Comparison of ENCODE assay signal across 8 mouse cellular contexts in the genomic region with DNA sequence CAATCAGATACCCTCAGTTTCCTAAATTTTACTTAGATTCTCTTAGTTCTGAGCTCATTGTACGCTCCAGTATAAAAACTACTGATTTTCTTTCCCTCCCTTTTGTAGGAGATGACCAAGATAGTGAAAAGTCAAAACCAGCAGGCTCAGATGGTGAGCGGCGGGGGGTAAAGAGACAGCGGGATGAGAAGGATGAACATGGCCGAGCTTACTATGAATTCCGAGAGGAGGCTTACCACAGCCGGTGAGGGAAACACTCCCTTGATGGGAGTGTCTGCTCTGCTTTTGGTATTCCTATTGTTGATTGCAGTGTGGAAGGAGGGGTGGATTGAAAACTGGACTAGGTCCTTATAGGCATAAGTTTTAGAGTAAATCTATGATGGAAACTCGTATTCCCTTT. TPM values are rescaled to one million over a fixed set of nuclear protein-coding genes. Genes with fewer than 3 reads are reported as not detected.
DNase-seq lines count a peak whose midpoint lies in the region; ATAC-seq and TF ChIP-seq lines count a peak whose summit lies in the region.

No protein-coding gene starts in this region.

- 0 out of 2 replicates have a peak overlapping the region, but pooled peaks have one; percentile 39 for H3K9ac ChIP-seq in heart, embryonic 11.5 days (ENCODE audit: low read depth, low read length)
- H3K9ac ChIP-seq in MEL (ENCODE audit: control insufficient read depth, low read depth, low read length, poor library complexity, severe bottlenecking): peak overlapping the region; percentile 19; the same call in 1 of the 2 replicates
- H3K9ac ChIP-seq in forebrain, embryonic 14.5 days (ENCODE audit: low read length): peak overlapping the region; percentile 95
- peak overlapping the region; percentile 94; the same call in 1 of the 2 replicates for H3K9ac ChIP-seq in liver, postnatal 0 days (replicated peaks)

- peak overlapping the region; percentile 20 for H3K4me3 ChIP-seq in heart, embryonic 11.5 days (ENCODE audit: low read depth, low read length)
- no peak overlapping the region for H3K4me3 ChIP-seq in MEL (ENCODE audit: control insufficient read depth in 1 of 2, insufficient read depth in 1 of 2, low read depth in 2 of 2, low read length in 2 of 2)
- peak overlapping the region; percentile 99 for H3K4me3 ChIP-seq in forebrain, embryonic 14.5 days (ENCODE audit: low read depth, low read length)
- H3K4me3 ChIP-seq in liver, postnatal 0 days (ENCODE audit: low read depth, low read length): peak overlapping the region; percentile 98
- H3K4me3 ChIP-seq in lung, adult 2 months (replicated peaks; ENCODE audit: extremely low read depth, low read depth, low read length): no peak overlapping the region

- WGBS in heart, embryonic 11.5 days (ENCODE audit: insufficient replicate concordance): 77% methylated on average over 8 of the region's 8 CpGs
- 73% methylated on average over 8 of the region's 8 CpGs for WGBS in forebrain, embryonic 14.5 days
- WGBS in liver, postnatal 0 days (ENCODE audit: insufficient replicate concordance): 80% methylated on average over 8 of the region's 8 CpGs
- 52% methylated on average over 8 of the region's 8 CpGs for WGBS in lung, adult 2 months

- peaks cover 49% of the 10 kb centered on the region for H3K79me2 ChIP-seq in MEL (ENCODE audit: control insufficient read depth, insufficient read depth, low read length, poor library complexity)

- H3K27ac ChIP-seq in heart, embryonic 11.5 days (ENCODE audit: low read depth, low read length): no peak overlapping the region
- H3K27ac ChIP-seq in MEL (ENCODE audit: control insufficient read depth, low read depth, low read length): no peak overlapping the region
- no peak overlapping the region for H3K27ac ChIP-seq in forebrain, embryonic 14.5 days (ENCODE audit: low read depth, low read length)
- no peak overlapping the region for H3K27ac ChIP-seq in liver, postnatal 0 days (ENCODE audit: low read depth)

- no peak for TF ChIP-seq POLR2A in MEL (IDR thresholded peaks at IDR 0.05; ENCODE audit: control insufficient read depth in 1 of 2, insufficient read depth in 1 of 2, low read depth in 1 of 2, low read length in 2 of 2, poor library complexity in 1 of 2)
- no peak for TF ChIP-seq POLR2A in lung, adult 2 months (IDR thresholded peaks at IDR 0.05; ENCODE audit: borderline replicate concordance, extremely low read depth, low read depth, low read length)

- H3K27me3 ChIP-seq in heart, embryonic 11.5 days (ENCODE audit: control insufficient read depth, insufficient read depth, low read length): no peaks in the 10 kb centered on the region
- H3K27me3 ChIP-seq in MEL (ENCODE audit: control insufficient read depth in 1 of 2, insufficient read depth in 2 of 2, low read length in 2 of 2): no peaks in the 10 kb centered on the region
- no peaks in the 10 kb centered on the region for H3K27me3 ChIP-seq in forebrain, embryonic 14.5 days (replicated peaks; ENCODE audit: control insufficient read depth, insufficient read depth, low read length)
- no peaks in the 10 kb centered on the region for H3K27me3 ChIP-seq in liver, postnatal 0 days (ENCODE audit: insufficient read depth, low read length)

- no peak for ATAC-seq in heart, embryonic 11.5 days (replicated peaks; ENCODE audit: insufficient number of reproducible peaks, low FRiP score, low TSS enrichment)
- ATAC-seq in forebrain, embryonic 14.5 days: no peak
- no peak for ATAC-seq in liver, postnatal 0 days

- H3K36me3 ChIP-seq in heart, embryonic 11.5 days (ENCODE audit: control insufficient read depth, insufficient read depth, low read length): peaks cover 31% of the 10 kb centered on the region
- H3K36me3 ChIP-seq in MEL (ENCODE audit: control insufficient read depth in 1 of 2, insufficient read depth in 2 of 2, low read length in 2 of 2): peaks cover 20 to 41% of the 10 kb centered on the region in 2 experiments
- H3K36me3 ChIP-seq in forebrain, embryonic 14.5 days (ENCODE audit: control insufficient read depth, insufficient read depth, low read length): peaks cover 48% of the 10 kb centered on the region
- peaks cover 49% of the 10 kb centered on the region for H3K36me3 ChIP-seq in liver, postnatal 0 days (replicated peaks; ENCODE audit: insufficient read depth, low read length)

- peak overlapping the region; percentile 97 for H3K4me2 ChIP-seq in heart, embryonic 11.5 days
- H3K4me2 ChIP-seq in forebrain, embryonic 14.5 days (ENCODE audit: low read length): peak overlapping the region; percentile 88
- H3K4me2 ChIP-seq in liver, postnatal 0 days (ENCODE audit: low read depth, low read length): peak overlapping the region; percentile 87

- TF ChIP-seq RAD21 in MEL (IDR thresholded peaks at IDR 0.05; ENCODE audit: low read depth, low read length): no peak

- no peak for DNase-seq in heart, adult 11 months
- DNase-seq in MEL (ENCODE audit: low read depth, low spot score) (no peak), MN1 (ENCODE audit: low spot score) (no peak)
- no peak for DNase-seq in forebrain, embryonic 14.5 days (ENCODE audit: low spot score)
- no peak for DNase-seq in liver, postnatal 0 days
- no peak for DNase-seq in spleen, adult 12 weeks (ENCODE audit: low spot score)
- DNase-seq in lung, adult 2 months: no peak

- peaks cover 16% of the 10 kb centered on the region for H3K4me1 ChIP-seq in heart, embryonic 11.5 days (ENCODE audit: control insufficient read depth, insufficient read depth, low read length)
- H3K4me1 ChIP-seq in MEL (ENCODE audit: control insufficient read depth in 1 of 2, insufficient read depth in 2 of 2, low read length in 2 of 2): peaks cover 2 to 5% of the 10 kb centered on the region in 2 experiments; a peak in 1 of 4 replicates
- H3K4me1 ChIP-seq in forebrain, embryonic 14.5 days (ENCODE audit: control insufficient read depth, insufficient read depth, low read length): peaks cover 26% of the 10 kb centered on the region
- H3K4me1 ChIP-seq in liver, postnatal 0 days (ENCODE audit: insufficient read depth): peaks cover 21% of the 10 kb centered on the region
- H3K4me1 ChIP-seq in lung, adult 2 months (ENCODE audit: control insufficient read depth, insufficient read depth, low read length): peaks cover 9% of the 10 kb centered on the region

- TF ChIP-seq CTCF in MEL (IDR thresholded peaks at IDR 0.05 in 2 of 3, conservative IDR thresholded peaks at IDR 0.05 in 1 of 3; ENCODE audit: control insufficient read depth in 1 of 3, insufficient read depth in 1 of 3, low read depth in 2 of 3, low read length in 3 of 3, poor library complexity in 1 of 3, severe bottlenecking in 1 of 3): no peak
- TF ChIP-seq CTCF in liver, postnatal 0 days (IDR thresholded peaks at IDR 0.05; ENCODE audit: low read depth): no peak
- no peak for TF ChIP-seq CTCF in lung, adult 2 months (IDR thresholded peaks at IDR 0.05; ENCODE audit: insufficient read depth, low read length)

- H3K9me3 ChIP-seq in heart, embryonic 11.5 days (replicated peaks; ENCODE audit: control insufficient read depth, low read length): no peaks in the 10 kb centered on the region
- H3K9me3 ChIP-seq in MEL (replicated peaks; ENCODE audit: insufficient read depth, low read length): no peaks in the 10 kb centered on the region
- no peaks in the 10 kb centered on the region for H3K9me3 ChIP-seq in forebrain, embryonic 14.5 days (replicated peaks; ENCODE audit: control insufficient read depth, low read length)
- no peaks in the 10 kb centered on the region for H3K9me3 ChIP-seq in liver, postnatal 0 days (ENCODE audit: low read length)

- no peak for TF ChIP-seq EP300 in MEL (IDR thresholded peaks at IDR 0.05; ENCODE audit: low read depth in 1 of 2, low read length in 2 of 2)
- TF ChIP-seq EP300 in liver, postnatal 0 days (IDR thresholded peaks at IDR 0.05; ENCODE audit: low read depth): no peak

RNA-seq across cellular contexts. Expression of a gene that starts 2.9 kb away (rescaled TPM):
- polyA plus RNA-seq in heart, embryonic 11.5 days (2014; fragmentation: Nextera tagmentation; extraction: Ambion mirVana): 4.6 and 6.1 TPM in 2 replicates
- 39.4 and 44.6 TPM in 2 replicates for total RNA-seq in MEL (2012; rRNA removed)
- polyA plus RNA-seq in MEL (2012; ENCODE audit: insufficient read depth in 1 of 2, insufficient read length in 2 of 2, low read depth in 1 of 2, low replicate concordance in 2 of 2, missing spikeins in 1 of 2): 100 to 1,000 TPM; 106 to 174 TPM
- polyA plus RNA-seq in forebrain, embryonic 14.5 days (2014; fragmentation: Nextera tagmentation; extraction: Ambion mirVana): 7.2 and 7.4 TPM in 2 replicates
- 2.1 and 2.3 TPM in 2 replicates for polyA plus RNA-seq in liver, postnatal 0 days (2015; fragmentation: Nextera tagmentation; extraction: Ambion mirVana)
- polyA plus RNA-seq in lung, adult 2 months (2012; rRNA removed): 25.4 and 28.0 TPM in 2 replicates

RNA-seq across cellular contexts. Expression of a gene that starts 3.6 kb away (rescaled TPM):
- polyA plus RNA-seq in heart, embryonic 11.5 days (2014; fragmentation: Nextera tagmentation; extraction: Ambion mirVana): 32.3 and 34.0 TPM in 2 replicates
- total RNA-seq in MEL (2012; rRNA removed): 22.9 and 24.2 TPM in 2 replicates
- polyA plus RNA-seq in MEL (2012; ENCODE audit: insufficient read depth in 1 of 2, insufficient read length in 2 of 2, low read depth in 1 of 2, low replicate concordance in 2 of 2, missing spikeins in 1 of 2): 10 to 100 TPM in 1 of 2 experiments, not detected in 1; 29.8 TPM
- polyA plus RNA-seq in forebrain, embryonic 14.5 days (2014; fragmentation: Nextera tagmentation; extraction: Ambion mirVana): 50.7 and 65.3 TPM in 2 replicates
- polyA plus RNA-seq in liver, postnatal 0 days (2015; fragmentation: Nextera tagmentation; extraction: Ambion mirVana): 9.8 and 12.5 TPM in 2 replicates
- 8.5 and 12.8 TPM in 2 replicates for polyA plus RNA-seq in lung, adult 2 months (2012; rRNA removed)

RNA-seq across cellular contexts. Expression of a gene that starts 6.9 kb away (rescaled TPM):
- polyA plus RNA-seq in heart, embryonic 11.5 days (2014; fragmentation: Nextera tagmentation; extraction: Ambion mirVana): not detected in 2 replicates
- 0.23 TPM in 1 of 2 replicates, not detected in the other for total RNA-seq in MEL (2012; rRNA removed)
- 10 to 100 TPM in 1 of 2 experiments, not detected in 1; 53.4 TPM for polyA plus RNA-seq in MEL (2012; ENCODE audit: insufficient read depth in 1 of 2, insufficient read length in 2 of 2, low read depth in 1 of 2, low replicate concordance in 2 of 2, missing spikeins in 1 of 2)
- not detected in 2 replicates for polyA plus RNA-seq in forebrain, embryonic 14.5 days (2014; fragmentation: Nextera tagmentation; extraction: Ambion mirVana)
- polyA plus RNA-seq in liver, postnatal 0 days (2015; fragmentation: Nextera tagmentation; extraction: Ambion mirVana): not detected in 2 replicates
- not detected in 2 replicates for polyA plus RNA-seq in lung, adult 2 months (2012; rRNA removed)

RNA-seq across cellular contexts. Expression of a gene that starts 14.6 kb away (rescaled TPM):
- polyA plus RNA-seq in heart, embryonic 11.5 days (2014; fragmentation: Nextera tagmentation; extraction: Ambion mirVana): 37.9 and 41.7 TPM in 2 replicates
- 26.0 and 29.5 TPM in 2 replicates for total RNA-seq in MEL (2012; rRNA removed)
- polyA plus RNA-seq in MEL (2012; ENCODE audit: insufficient read depth in 1 of 2, insufficient read length in 2 of 2, low read depth in 1 of 2, low replicate concordance in 2 of 2, missing spikeins in 1 of 2): 10 to 100 TPM in 1 of 2 experiments, not detected in 1; 51.3 TPM
- polyA plus RNA-seq in forebrain, embryonic 14.5 days (2014; fragmentation: Nextera tagmentation; extraction: Ambion mirVana): 66.0 and 77.8 TPM in 2 replicates
- 30.5 and 32.7 TPM in 2 replicates for polyA plus RNA-seq in liver, postnatal 0 days (2015; fragmentation: Nextera tagmentation; extraction: Ambion mirVana)
- 140 and 164 TPM in 2 replicates for polyA plus RNA-seq in lung, adult 2 months (2012; rRNA removed)

RNA-seq across cellular contexts. Expression of a gene that starts 16.3 kb away (rescaled TPM):
- polyA plus RNA-seq in heart, embryonic 11.5 days (2014; fragmentation: Nextera tagmentation; extraction: Ambion mirVana): 3.5 and 4.2 TPM in 2 replicates
- total RNA-seq in MEL (2012; rRNA removed): 0.15 and 0.29 TPM in 2 replicates
- polyA plus RNA-seq in MEL (2012; ENCODE audit: insufficient read depth in 1 of 2, insufficient read length in 2 of 2, low read depth in 1 of 2, low replicate concordance in 2 of 2, missing spikeins in 1 of 2): 1 to 10 TPM in 1 of 2 experiments, not detected in 1; 2.5 TPM
- polyA plus RNA-seq in forebrain, embryonic 14.5 days (2014; fragmentation: Nextera tagmentation; extraction: Ambion mirVana): 346 and 353 TPM in 2 replicates
- polyA plus RNA-seq in liver, postnatal 0 days (2015; fragmentation: Nextera tagmentation; extraction: Ambion mirVana): 0.08 and 0.23 TPM in 2 replicates
- polyA plus RNA-seq in lung, adult 2 months (2012; rRNA removed): 0.11 and 0.19 TPM in 2 replicates

Comparison
In these comparisons a context has a peak if more than half of its experiments do, and no peak if none do; other contexts are left out.
1. H3K4me3 ChIP-seq: peak in heart, embryonic 11.5 days (single experiment), forebrain, embryonic 14.5 days (single experiment) and liver, postnatal 0 days (single experiment); none in MEL (0 of 2) and lung, adult 2 months (single experiment).
2. H3K9ac ChIP-seq: peak in every context shown above with its lines; median percentile 95 in forebrain, embryonic 14.5 days; 94 in liver, postnatal 0 days; 39 in heart, embryonic 11.5 days; 19 in MEL.
3. RNA of a gene that starts 6.9 kb away (polyA plus RNA-seq): 53.4 TPM in MEL; not detected in heart, embryonic 11.5 days, not detected in forebrain, embryonic 14.5 days, not detected in liver, postnatal 0 days and not detected in lung, adult 2 months; every median in the first group is over 10 times any median in the second.
4. Peak in every context shown above with its lines, with median percentiles within 50 percentile points of each other: H3K4me2 ChIP-seq.